Mouse (Mus musculus) liver, embryonic 16.5 days (tissue): Measurements from ENCODE around the gene 6430531B16Rik. TPM values are rescaled to one million over a fixed set of nuclear protein-coding genes. Genes with fewer than 3 reads are reported as not detected.

Experiments used
- ATAC-seq: fragments of 200-750 bp; cut with Nextera tagmentation; 2 replicates; pipeline ENCODE4 v1.8.0; 2017; ENCODE audit warnings: low read depth, mild to moderate bottlenecking, moderate number of reproducible peaks, moderate library complexity
- H3K27ac ChIP-seq: fragments of 300-500 bp; sonication (generic); 2 replicates; pipeline ENCODE4 v1.5.1; 2014; ENCODE audit warnings: mild to moderate bottlenecking, low read length
- H3K27me3 ChIP-seq: fragments of 300-500 bp; sonication (generic); 2 replicates; pipeline ENCODE4 v1.6.1; 2014; ENCODE audit warnings: low read depth, low read length, mixed read lengths; ENCODE audit not compliant: control insufficient read depth, insufficient read depth
- H3K36me3 ChIP-seq: fragments of 300-500 bp; sonication (generic); 2 replicates; pipeline ENCODE4 v1.6.1; 2014; ENCODE audit warnings: mild to moderate bottlenecking; ENCODE audit not compliant: control insufficient read depth, insufficient read depth
- H3K4me1 ChIP-seq: fragments of 300-500 bp; sonication (generic); 2 replicates; pipeline ENCODE4 v1.6.1; 2014; ENCODE audit warnings: low read depth, low read length, mixed read lengths; ENCODE audit not compliant: control insufficient read depth
- H3K4me2 ChIP-seq: fragments of 300-500 bp; sonication (generic); 2 replicates; pipeline ENCODE4 v1.6.1; 2014; ENCODE audit warnings: low read depth, low read length, mixed read lengths
- H3K4me3 ChIP-seq: fragments of 300-500 bp; sonication (generic); 2 replicates; pipeline ENCODE4 v1.5.1; 2014; ENCODE audit warnings: low read depth, mild to moderate bottlenecking, low read length
- H3K9ac ChIP-seq: fragments of 300-500 bp; sonication (generic); 2 replicates; pipeline ENCODE4 v1.6.1; 2014; ENCODE audit warnings: low read depth, low read length
- H3K9me3 ChIP-seq: fragments of 300-500 bp; sonication (generic); replicated peaks from 2 replicates; pipeline ENCODE4 v1.6.1; 2016; ENCODE audit warnings: low read length; ENCODE audit not compliant: control insufficient read depth
- WGBS: fragments of 180-500 bp; shearing (Covaris S2); extraction: QIAGEN DNeasy Blood & Tissue Kit; methylation state at CpG from one replicate; pipeline ENCODE4 v1.1.7; 2014; ENCODE audit not compliant: insufficient replicate concordance; 5-methylcytosine and 5-hydroxymethylcytosine counted together
- polyA plus RNA-seq: library from polyadenylated mRNA; unstranded; fragments of >200 nt; fragmentation: Nextera tagmentation; extraction: Ambion mirVana; gene quantifications from 2 replicates; pipeline ENCODE4 v1.2.1, GENCODE M21; 2015

Gene 6430531B16Rik
- polyA plus RNA-seq, 1 experiment from 2014 or later = not detected

DNA sequence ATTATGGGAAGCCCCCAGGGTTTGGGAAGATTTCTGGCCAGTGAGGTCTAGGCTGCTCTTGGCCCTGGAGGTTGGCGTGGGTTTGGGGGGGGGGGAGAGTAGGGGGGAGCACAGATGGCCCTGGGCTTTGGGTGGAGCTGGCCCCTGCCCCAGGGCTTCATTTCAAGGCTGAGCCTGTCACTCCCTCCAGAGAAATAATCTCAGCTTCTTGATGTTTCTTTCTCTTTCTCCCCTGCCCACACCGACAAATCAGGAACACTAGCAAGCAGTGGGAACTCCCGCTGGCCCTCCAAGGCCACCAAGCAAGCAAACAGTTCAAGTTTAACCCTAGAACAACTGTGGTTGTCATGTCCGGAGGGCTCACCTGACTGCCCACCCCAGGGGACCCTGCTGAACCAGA is 14.7 kb downstream of the 6430531B16Rik start:
- Histone ChIP-seq H3K27ac (no peak overlapping the region), H3K4me3 (no peak overlapping the region), H3K4me1 (no peaks in the 10 kb centered on the region), H3K27me3 (no peaks in the 10 kb centered on the region), H3K9ac (no peak overlapping the region), H3K9me3 (no peaks in the 10 kb centered on the region), H3K4me2 (no peak overlapping the region), H3K36me3 (no peaks in the 10 kb centered on the region)
- WGBS = 49% methylated on average over 4 of the region's 4 CpGs
- no peak for ATAC-seq

DNA sequence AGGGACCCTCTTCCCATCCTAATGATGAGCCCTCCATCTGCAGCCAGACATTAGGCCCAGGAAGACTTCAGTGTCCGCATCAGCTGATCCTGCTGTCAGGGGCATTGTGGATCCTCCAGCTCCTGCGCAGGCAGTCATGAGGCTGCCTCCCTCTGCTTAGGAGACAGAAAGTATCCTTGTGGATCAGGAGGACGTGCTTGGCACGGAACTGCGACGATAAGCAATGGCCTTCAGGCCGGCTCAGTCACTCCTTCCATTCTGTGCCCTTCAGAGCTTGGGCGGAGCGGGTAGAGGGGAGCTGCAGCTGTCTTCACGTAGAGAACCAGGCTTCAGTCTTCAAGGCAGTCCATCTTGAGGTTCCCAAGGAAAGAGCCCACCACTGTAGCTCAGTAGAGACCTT is 17.4 kb downstream of the 6430531B16Rik start:
- Histone ChIP-seq H3K27me3 (0 out of 2 replicates have a peak, but pooled peaks cover 6% of the 10 kb centered on the region), H3K36me3 (no peaks in the 10 kb centered on the region), H3K9ac (no peak overlapping the region), H3K4me2 (no peak overlapping the region), H3K4me3 (no peak overlapping the region), H3K27ac (no peak overlapping the region), H3K4me1 (no peaks in the 10 kb centered on the region; the same call in 1 of the 2 replicates), H3K9me3 (no peaks in the 10 kb centered on the region)
- WGBS = 65% methylated on average over 10 of the region's 10 CpGs
- ATAC-seq = no peak

DNA sequence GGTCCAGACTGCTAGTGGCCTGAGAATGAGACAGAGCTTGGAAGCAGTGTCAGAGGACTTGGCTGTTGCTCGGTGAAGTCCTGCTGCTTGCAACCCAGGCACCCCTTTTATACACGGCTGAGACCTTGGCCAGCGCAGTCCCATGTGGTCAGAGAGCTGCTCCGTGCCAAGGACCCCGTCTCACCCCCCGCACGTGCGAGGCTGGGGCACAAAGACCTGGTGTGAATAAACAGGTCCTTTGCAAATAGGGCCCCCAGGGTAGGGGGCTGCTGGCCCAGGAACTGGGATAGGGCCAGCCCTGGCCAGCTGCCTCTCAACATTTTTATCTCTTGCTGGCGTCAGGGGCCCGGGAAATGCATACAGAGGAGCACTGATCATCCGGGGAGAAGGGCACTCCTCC is 20.6 kb downstream of the 6430531B16Rik start:
- Histone ChIP-seq H3K27me3 (0 out of 2 replicates have a peak, but pooled peaks cover 6% of the 10 kb centered on the region), H3K9ac (no peak overlapping the region), H3K4me2 (no peak overlapping the region), H3K9me3 (no peaks in the 10 kb centered on the region), H3K4me1 (peaks cover 5% of the 10 kb centered on the region; the same call in 1 of the 2 replicates), H3K27ac (no peak overlapping the region), H3K36me3 (no peaks in the 10 kb centered on the region), H3K4me3 (no peak overlapping the region)
- ATAC-seq = no peak
- 31% methylated on average over 11 of the region's 11 CpGs for WGBS

DNA sequence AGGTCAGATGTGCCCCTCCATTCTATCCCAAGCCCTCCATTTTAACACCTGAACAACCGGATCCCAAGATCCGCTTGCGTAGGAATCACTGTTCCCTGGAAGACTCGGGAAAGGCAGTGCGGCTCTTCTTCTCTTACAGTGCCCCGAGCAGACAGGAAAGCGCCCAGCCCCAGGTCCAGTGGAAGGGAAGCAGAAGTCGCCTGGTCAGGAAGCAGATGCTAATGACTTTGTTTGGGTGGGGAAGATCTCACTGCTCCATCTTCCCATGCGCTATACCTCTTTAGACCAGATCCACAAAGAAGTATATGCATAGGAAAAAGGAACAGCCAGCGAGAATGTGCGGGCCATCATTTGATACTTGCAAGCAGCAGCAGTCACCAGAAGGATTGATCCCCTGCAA is 21.1 kb downstream of the 6430531B16Rik start:
- ATAC-seq = no peak
- H3K4me2 ChIP-seq = no peak overlapping the region
- no peak overlapping the region for H3K4me3 ChIP-seq
- H3K9me3 ChIP-seq = no peaks in the 10 kb centered on the region
- 0 out of 2 replicates have a peak, but pooled peaks cover 6% of the 10 kb centered on the region for H3K27me3 ChIP-seq
- 13% methylated on average over 11 of the region's 11 CpGs for WGBS
- peaks cover 5% of the 10 kb centered on the region; the same call in 1 of the 2 replicates for H3K4me1 ChIP-seq
- H3K36me3 ChIP-seq = no peaks in the 10 kb centered on the region
- no peak overlapping the region for H3K27ac ChIP-seq
- H3K9ac ChIP-seq = no peak overlapping the region

DNA sequence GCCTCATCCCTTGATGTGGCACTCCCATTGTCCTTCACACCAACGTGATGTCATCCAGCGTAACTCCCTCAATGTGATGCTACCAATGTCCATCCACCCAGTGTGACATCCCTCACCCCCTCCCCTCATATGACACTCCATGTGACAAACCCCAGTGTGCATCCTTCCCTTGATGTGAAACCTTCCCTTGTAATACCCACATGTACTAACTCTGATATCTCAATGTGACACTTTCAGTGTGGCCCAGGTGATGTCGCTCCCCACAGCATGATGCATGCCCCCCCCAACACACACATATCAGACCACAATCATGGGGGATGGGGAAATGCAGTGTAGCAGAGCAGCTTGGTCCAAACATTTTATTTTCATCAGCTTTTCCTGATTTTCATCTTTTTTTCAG is 21.9 kb downstream of the 6430531B16Rik start:
- ATAC-seq = no peak
- peaks cover 5% of the 10 kb centered on the region; the same call in 1 of the 2 replicates for H3K4me1 ChIP-seq
- no peak overlapping the region for H3K4me3 ChIP-seq
- H3K9me3 ChIP-seq = no peaks in the 10 kb centered on the region
- H3K27me3 ChIP-seq = 0 out of 2 replicates have a peak, but pooled peaks cover 6% of the 10 kb centered on the region
- no peaks in the 10 kb centered on the region for H3K36me3 ChIP-seq
- H3K27ac ChIP-seq = no peak overlapping the region
- WGBS = 60% methylated on average over 3 of the region's 3 CpGs
- H3K4me2 ChIP-seq = no peak overlapping the region
- H3K9ac ChIP-seq = no peak overlapping the region

DNA sequence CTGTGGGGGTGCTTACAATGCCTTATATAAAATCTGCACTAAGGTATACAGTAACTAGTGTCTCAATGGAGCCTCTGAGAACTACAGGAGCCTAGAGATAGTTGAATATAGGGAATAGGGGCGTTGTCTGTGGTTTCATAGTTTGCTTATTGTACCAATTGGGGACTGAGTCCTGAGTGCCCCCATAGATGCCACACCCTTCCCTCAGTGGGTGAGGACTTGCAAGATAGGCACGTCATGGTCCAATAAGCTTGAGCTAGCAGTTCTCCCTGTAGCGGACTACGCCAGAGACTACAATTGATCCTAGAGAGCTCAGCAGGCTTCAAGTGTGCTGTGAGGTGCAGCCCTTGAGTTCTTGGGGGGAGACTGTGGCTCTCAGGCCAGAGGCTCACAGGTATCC is 23.1 kb downstream of the 6430531B16Rik start:
- ATAC-seq = peak; percentile 76
- Histone ChIP-seq H3K36me3 (no peaks in the 10 kb centered on the region), H3K4me2 (no peak overlapping the region), H3K9me3 (no peaks in the 10 kb centered on the region), H3K4me1 (peaks cover 5% of the 10 kb centered on the region), H3K27me3 (0 out of 2 replicates have a peak, but pooled peaks cover 6% of the 10 kb centered on the region), H3K27ac (no peak overlapping the region), H3K4me3 (no peak overlapping the region), H3K9ac (no peak overlapping the region)
- 26% methylated on average over 4 of the region's 4 CpGs for WGBS

DNA sequence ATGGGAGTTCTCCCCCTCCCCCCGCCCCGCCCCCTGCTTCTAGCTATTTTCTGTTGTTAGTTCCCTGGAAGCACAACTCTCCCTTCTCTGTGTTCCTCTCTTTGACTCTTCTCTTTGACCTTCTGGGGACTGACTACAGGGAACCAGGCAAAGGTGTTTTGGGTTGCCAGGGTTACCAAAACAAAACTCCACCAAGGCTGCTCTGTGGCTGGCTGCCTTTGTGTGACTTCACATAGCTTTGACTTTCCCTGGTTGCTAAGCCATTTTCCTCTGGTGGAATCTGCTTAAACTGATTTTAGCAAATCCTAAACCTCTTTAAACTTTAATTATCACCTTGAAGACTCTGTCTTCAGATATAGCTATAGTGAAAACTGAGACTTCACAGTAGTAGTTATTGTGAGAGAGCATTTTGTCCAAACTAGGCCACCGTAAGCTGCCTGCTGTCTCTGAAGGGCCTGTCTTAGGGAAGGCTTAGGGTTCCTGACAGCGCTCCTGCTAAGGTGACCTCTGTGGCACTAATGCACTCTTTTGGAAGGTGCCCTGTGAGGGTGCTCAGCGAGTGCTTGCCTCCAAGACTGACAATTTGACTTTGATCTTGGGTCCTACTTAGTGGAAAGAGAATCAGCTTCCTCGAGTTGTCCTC is 26.4 kb downstream of the 6430531B16Rik start:
- Histone ChIP-seq H3K27me3 (peaks cover 8% of the 10 kb centered on the region), H3K4me3 (no peak overlapping the region), H3K4me1 (peaks cover 5% of the 10 kb centered on the region), H3K27ac (no peak overlapping the region), H3K4me2 (no peak overlapping the region), H3K9ac (no peak overlapping the region), H3K36me3 (no peaks in the 10 kb centered on the region), H3K9me3 (no peaks in the 10 kb centered on the region)
- WGBS = 70% methylated on average over 6 of the region's 6 CpGs
- no peak for ATAC-seq

DNA sequence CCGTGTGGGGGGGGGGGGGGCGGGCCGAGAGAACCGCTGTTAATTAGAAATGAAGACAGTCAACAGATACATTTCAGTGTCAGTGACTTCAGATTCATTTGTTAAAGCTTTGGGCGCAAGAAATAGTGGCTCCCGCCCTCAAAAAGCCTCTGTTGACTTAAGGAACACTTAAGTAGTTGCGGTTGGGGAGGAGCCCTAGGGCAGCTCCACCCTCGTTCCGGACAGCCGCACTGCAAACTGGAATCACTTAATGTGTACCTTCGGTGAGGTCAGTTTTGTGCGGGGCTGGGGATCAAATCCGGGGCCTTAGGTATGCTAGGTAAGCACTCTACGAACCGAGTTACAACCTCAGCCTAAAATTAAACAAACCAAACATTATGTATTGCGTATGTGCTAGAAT is 27.5 kb downstream of the 6430531B16Rik start:
- peaks cover 16% of the 10 kb centered on the region for H3K27me3 ChIP-seq
- ATAC-seq = no peak
- 4% methylated on average over 16 of the region's 16 CpGs for WGBS
- no peaks in the 10 kb centered on the region for H3K36me3 ChIP-seq
- H3K4me2 ChIP-seq = peak overlapping the region; percentile 71
- H3K4me1 ChIP-seq = peaks cover 5% of the 10 kb centered on the region
- no peak overlapping the region for H3K27ac ChIP-seq
- H3K9ac ChIP-seq = peak overlapping the region; percentile 59; the same call in 1 of the 2 replicates
- no peaks in the 10 kb centered on the region for H3K9me3 ChIP-seq
- H3K4me3 ChIP-seq = peak overlapping the region; percentile 63

DNA sequence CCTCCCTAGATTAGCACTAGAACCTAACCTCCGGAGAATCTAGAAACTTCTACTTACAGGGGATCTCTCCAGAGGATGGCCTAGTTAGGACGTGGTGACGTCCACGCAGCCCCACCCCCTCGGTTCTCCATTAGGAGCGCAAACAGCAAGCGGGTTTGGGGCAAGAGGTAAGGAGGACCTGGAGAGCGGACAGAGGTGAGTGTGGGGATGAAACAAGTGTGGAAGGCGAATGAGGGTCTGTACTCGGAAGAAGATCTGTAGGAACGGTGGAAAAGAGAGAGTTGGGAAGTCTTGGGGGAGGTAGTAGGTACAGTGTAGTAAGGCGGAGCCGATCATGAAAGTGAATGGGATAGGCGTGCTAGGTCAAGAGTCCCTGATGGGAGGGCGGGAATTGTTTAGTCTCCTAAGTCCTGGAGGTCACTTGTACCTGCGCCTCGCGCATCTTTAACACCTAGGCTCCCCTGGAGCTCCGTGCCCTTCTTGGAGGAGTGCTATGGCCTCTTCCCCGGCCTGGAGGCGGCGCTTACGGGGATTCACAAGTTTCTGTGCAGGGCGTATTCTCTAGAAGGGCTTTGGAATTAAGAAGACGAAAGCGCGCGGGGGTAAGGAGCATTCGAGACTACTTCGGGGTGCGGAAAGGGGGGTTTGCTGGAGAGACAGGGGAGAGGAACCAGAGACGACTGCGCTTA is 28.1 kb downstream of the 6430531B16Rik start:
- ATAC-seq = peak; percentile 72
- H3K4me3 ChIP-seq = peak overlapping the region; percentile 63
- H3K9ac ChIP-seq = peak overlapping the region; percentile 59
- WGBS = under 1% methylated on average over 33 of the region's 33 CpGs
- H3K36me3 ChIP-seq = no peaks in the 10 kb centered on the region
- no peak overlapping the region for H3K27ac ChIP-seq
- H3K9me3 ChIP-seq = no peaks in the 10 kb centered on the region
- no peaks in the 10 kb centered on the region; the same call in none of the 2 replicates for H3K4me1 ChIP-seq
- peaks cover 22% of the 10 kb centered on the region for H3K27me3 ChIP-seq
- H3K4me2 ChIP-seq = peak overlapping the region; percentile 71
